Mouse (Mus musculus): ENCODE results near the gene Wnt3a.

The Wnt3a gene

GRCm38 (mm10) chr11:59260706-59261493, 29.7 kb downstream of the Wnt3a start:
- DNase-seq: no peak

- no peak for DNase-seq
Measured at GRCm38 (mm10) chr11:59259647-59260046, 30.9 kb downstream of the Wnt3a start.

GRCm38 (mm10) chr11:59248101-59248500, 42.5 kb downstream of the Wnt3a start:
- DNase-seq: no peak

- DNase-seq: no peak
Measured at GRCm38 (mm10) chr11:59243856-59244255, 46.7 kb downstream of the Wnt3a start.

- DNase-seq: no peak
Measured at GRCm38 (mm10) chr11:59241841-59242240, 48.7 kb downstream of the Wnt3a start.

GRCm38 (mm10) chr11:59239796-59240195, 50.8 kb downstream of the Wnt3a start:
- no peak for DNase-seq

- no peak for DNase-seq
Measured at GRCm38 (mm10) chr11:59239428-59239785, 51.1 kb downstream of the Wnt3a start.

- DNase-seq: peak; percentile 48
Measured at GRCm38 (mm10) chr11:59238525-59239427, 51.8 kb downstream of the Wnt3a start.

- no peak for DNase-seq
Measured at GRCm38 (mm10) chr11:59232797-59233196, 57.8 kb downstream of the Wnt3a start.

- DNase-seq: peak; percentile 77
Measured at GRCm38 (mm10) chr11:59230144-59230760, 60.3 kb downstream of the Wnt3a start.

- peak; percentile 99 for DNase-seq
Measured at GRCm38 (mm10) chr11:59228122-59228953, 62.2 kb downstream of the Wnt3a start, which contains the start of gene Arf1. Arf1 (minus strand) TSS chr11:59228270.

GRCm38 (mm10) chr11:59227604-59228121, 62.9 kb downstream of the Wnt3a start:
- no peak for DNase-seq

- no peak for DNase-seq
Measured at GRCm38 (mm10) chr11:59226787-59227603, 63.6 kb downstream of the Wnt3a start.

- no peak for DNase-seq
Measured at GRCm38 (mm10) chr11:59226251-59226650, 64.3 kb downstream of the Wnt3a start.

GRCm38 (mm10) chr11:59225167-59225566, 65.4 kb downstream of the Wnt3a start:
- DNase-seq: no peak

GRCm38 (mm10) chr11:59224470-59224869, 66.1 kb downstream of the Wnt3a start:
- no peak for DNase-seq

GRCm38 (mm10) chr11:59224025-59224424, 66.5 kb downstream of the Wnt3a start:
- no peak for DNase-seq

- no peak for DNase-seq
Measured at GRCm38 (mm10) chr11:59222306-59222705, 68.2 kb downstream of the Wnt3a start.

- no peak for DNase-seq
Measured at GRCm38 (mm10) chr11:59221604-59222003, 68.9 kb downstream of the Wnt3a start.

GRCm38 (mm10) chr11:59219064-59219463, 71.5 kb downstream of the Wnt3a start:
- DNase-seq: peak; percentile 76

GRCm38 (mm10) chr11:59218389-59218998, 72.1 kb downstream of the Wnt3a start:
- DNase-seq: no peak

Measured in thymus, postnatal 4 days (tissue).